Mouse (Mus musculus) induced T-regulatory cell, adult 2 months (primary cell): Measurements from ENCODE around the gene Tbc1d22a.

Source experiments
- DNase-seq: peaks from one replicate; pipeline ENCODE4 v3.0.0-alpha.2; 2012; ENCODE audit warnings: low read depth

Gene Tbc1d22a

GRCm38 (mm10) chr15:86277428-86277827, 63.2 kb downstream of the Tbc1d22a start:
- no peak for DNase-seq

- DNase-seq = no peak
Measured at GRCm38 (mm10) chr15:86279059-86279974, 65.1 kb downstream of the Tbc1d22a start.

- no peak for DNase-seq
Measured at GRCm38 (mm10) chr15:86280137-86280536, 65.9 kb downstream of the Tbc1d22a start.

- DNase-seq = no peak
Measured at GRCm38 (mm10) chr15:86283238-86283637, 69.0 kb downstream of the Tbc1d22a start.

- no peak for DNase-seq
Measured at GRCm38 (mm10) chr15:86285296-86285695, 71.0 kb downstream of the Tbc1d22a start.

GRCm38 (mm10) chr15:86290074-86290473, 75.8 kb downstream of the Tbc1d22a start:
- no peak for DNase-seq

- DNase-seq = no peak
Measured at GRCm38 (mm10) chr15:86292288-86292687, 78.0 kb downstream of the Tbc1d22a start.

GRCm38 (mm10) chr15:86294426-86294825, 80.2 kb downstream of the Tbc1d22a start:
- DNase-seq = no peak

- DNase-seq = no peak
Measured at GRCm38 (mm10) chr15:86295722-86296288, 81.5 kb downstream of the Tbc1d22a start.

- no peak for DNase-seq
Measured at GRCm38 (mm10) chr15:86297281-86297680, 83.0 kb downstream of the Tbc1d22a start.

GRCm38 (mm10) chr15:86303876-86304275, 89.6 kb downstream of the Tbc1d22a start:
- DNase-seq = no peak

- no peak for DNase-seq
Measured at GRCm38 (mm10) chr15:86304861-86305260, 90.6 kb downstream of the Tbc1d22a start.

GRCm38 (mm10) chr15:86305290-86305689, 91.0 kb downstream of the Tbc1d22a start:
- DNase-seq = no peak

- no peak for DNase-seq
Measured at GRCm38 (mm10) chr15:86309213-86309829, 95.1 kb downstream of the Tbc1d22a start.

- DNase-seq = no peak
Measured at GRCm38 (mm10) chr15:86320803-86321510, 106.7 kb downstream of the Tbc1d22a start.

- DNase-seq = no peak
Measured at GRCm38 (mm10) chr15:86326341-86326740, 112.1 kb downstream of the Tbc1d22a start.

- no peak for DNase-seq
Measured at GRCm38 (mm10) chr15:86329911-86330310, 115.7 kb downstream of the Tbc1d22a start.

GRCm38 (mm10) chr15:86330454-86330853, 116.2 kb downstream of the Tbc1d22a start:
- DNase-seq = no peak

GRCm38 (mm10) chr15:86331501-86332245, 117.4 kb downstream of the Tbc1d22a start:
- no peak for DNase-seq

- DNase-seq = no peak
Measured at GRCm38 (mm10) chr15:86333176-86333575, 118.9 kb downstream of the Tbc1d22a start.

GRCm38 (mm10) chr15:86333606-86334005, 119.3 kb downstream of the Tbc1d22a start:
- DNase-seq = no peak

- DNase-seq = no peak
Measured at GRCm38 (mm10) chr15:86334276-86334675, 120.0 kb downstream of the Tbc1d22a start.
